8 mouse cellular contexts compared by ENCODE assay signal in the genomic region with DNA sequence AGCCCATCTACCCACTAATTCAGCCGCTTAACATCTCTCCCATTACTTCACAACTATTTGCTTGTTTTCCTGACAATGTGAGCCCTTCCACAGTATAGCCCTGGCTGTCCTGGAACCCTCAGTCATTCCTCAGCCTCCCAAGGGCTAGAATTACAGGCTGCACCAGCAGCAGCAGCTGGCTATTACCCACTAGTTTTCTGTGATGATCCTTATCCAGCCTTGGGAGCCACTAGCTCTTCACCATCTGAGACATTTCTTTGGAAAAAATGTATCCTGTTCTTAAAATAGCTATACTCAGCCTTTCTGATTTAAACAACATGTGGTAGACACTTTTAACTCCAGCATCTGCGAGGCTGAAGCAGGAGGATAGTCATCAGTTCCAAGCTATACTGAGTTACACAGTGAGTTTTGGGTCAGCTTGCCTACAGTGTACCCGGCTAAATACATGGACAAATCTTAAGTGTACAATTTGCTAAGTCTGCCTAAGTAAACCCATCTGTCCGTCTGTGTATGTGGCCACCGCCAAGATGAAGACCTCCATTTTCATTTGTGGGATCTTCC. TPM values are rescaled to one million over a fixed set of nuclear protein-coding genes. Genes with fewer than 3 reads are reported as not detected.
DNase-seq lines count a peak whose midpoint lies in the region; ATAC-seq and TF ChIP-seq lines count a peak whose summit lies in the region.

No protein-coding gene starts in this region.

- no peaks in the 10 kb centered on the region for H3K9me3 ChIP-seq in neural tube, embryonic 11.5 days (ENCODE audit: control insufficient read depth, low read length)
- no peaks in the 10 kb centered on the region for H3K9me3 ChIP-seq in forebrain, embryonic 12.5 days
- H3K9me3 ChIP-seq in limb, embryonic 14.5 days (ENCODE audit: control insufficient read depth, low read length) = no peaks in the 10 kb centered on the region
- H3K9me3 ChIP-seq in stomach, embryonic 15.5 days = no peaks in the 10 kb centered on the region

- peak overlapping the region; percentile 75 for H3K4me3 ChIP-seq in neural tube, embryonic 11.5 days (ENCODE audit: low read depth, low read length)
- H3K4me3 ChIP-seq in forebrain, embryonic 12.5 days (replicated peaks) = no peak overlapping the region; the same call in 1 of the 2 replicates
- H3K4me3 ChIP-seq in limb, embryonic 14.5 days (replicated peaks; ENCODE audit: low read length) = peak overlapping the region; percentile 85
- H3K4me3 ChIP-seq in stomach, embryonic 15.5 days (replicated peaks) = peak overlapping the region; percentile 83

- WGBS in neural tube, embryonic 11.5 days = 59% methylated on average over 5 of the region's 5 CpGs
- WGBS in forebrain, embryonic 12.5 days = 60% methylated on average over 5 of the region's 5 CpGs
- WGBS in limb, embryonic 14.5 days = 52% methylated on average over 5 of the region's 5 CpGs
- 51% methylated on average over 5 of the region's 5 CpGs for WGBS in stomach, embryonic 15.5 days

- no peaks in the 10 kb centered on the region for H3K36me3 ChIP-seq in neural tube, embryonic 11.5 days (ENCODE audit: control insufficient read depth, insufficient read depth, low read length)
- peaks cover 4% of the 10 kb centered on the region; the same call in 1 of the 2 replicates for H3K36me3 ChIP-seq in forebrain, embryonic 12.5 days (replicated peaks)
- peaks cover 9% of the 10 kb centered on the region for H3K36me3 ChIP-seq in limb, embryonic 14.5 days (ENCODE audit: control insufficient read depth, insufficient read depth, low read length)
- no peaks in the 10 kb centered on the region for H3K36me3 ChIP-seq in stomach, embryonic 15.5 days

- no peak for DNase-seq in neural tube, embryonic 11.5 days (ENCODE audit: low spot score)
- no peak for DNase-seq in neural tube, embryonic 10.5 days (ENCODE audit: extremely low spot score, low spot score)
- no peak for DNase-seq in limb, embryonic 14.5 days (ENCODE audit: low spot score)
- no peak for DNase-seq in gastrocnemius, postnatal 10 days
- DNase-seq in adrenal gland, postnatal 4 days (ENCODE audit: low spot score in 2 of 2) = no peak

- no peaks in the 10 kb centered on the region for H3K27me3 ChIP-seq in neural tube, embryonic 11.5 days (ENCODE audit: control insufficient read depth, insufficient read depth, low read length)
- peaks cover 3% of the 10 kb centered on the region; the same call in 1 of the 2 replicates for H3K27me3 ChIP-seq in forebrain, embryonic 12.5 days
- no peaks in the 10 kb centered on the region for H3K27me3 ChIP-seq in limb, embryonic 14.5 days (ENCODE audit: control insufficient read depth, insufficient read depth, low read length)
- H3K27me3 ChIP-seq in stomach, embryonic 15.5 days (replicated peaks) = no peaks in the 10 kb centered on the region

- H3K4me1 ChIP-seq in neural tube, embryonic 11.5 days (ENCODE audit: control insufficient read depth, insufficient read depth, low read length) = peaks cover 11% of the 10 kb centered on the region; the same call in 1 of the 2 replicates
- peaks cover 18% of the 10 kb centered on the region for H3K4me1 ChIP-seq in forebrain, embryonic 12.5 days
- peaks cover 13% of the 10 kb centered on the region for H3K4me1 ChIP-seq in limb, embryonic 14.5 days (ENCODE audit: control insufficient read depth, insufficient read depth, low read length)
- 0 out of 2 replicates have a peak, but pooled peaks cover 4% of the 10 kb centered on the region for H3K4me1 ChIP-seq in stomach, embryonic 15.5 days

- H3K9ac ChIP-seq in neural tube, embryonic 11.5 days (ENCODE audit: low read length) = no peak overlapping the region
- H3K9ac ChIP-seq in forebrain, embryonic 12.5 days = no peak overlapping the region
- no peak overlapping the region for H3K9ac ChIP-seq in limb, embryonic 14.5 days (ENCODE audit: low read depth, low read length, severe bottlenecking)
- H3K9ac ChIP-seq in stomach, embryonic 15.5 days = no peak overlapping the region

- no peak overlapping the region for H3K27ac ChIP-seq in neural tube, embryonic 11.5 days (ENCODE audit: low read depth, low read length)
- H3K27ac ChIP-seq in forebrain, embryonic 12.5 days = no peak overlapping the region
- peak overlapping the region; percentile 10; the same call in 1 of the 2 replicates for H3K27ac ChIP-seq in limb, embryonic 14.5 days (replicated peaks; ENCODE audit: low read depth, low read length)
- peak overlapping the region; percentile 33; the same call in 1 of the 2 replicates for H3K27ac ChIP-seq in stomach, embryonic 15.5 days

- H3K4me2 ChIP-seq in neural tube, embryonic 11.5 days (ENCODE audit: low read depth) = peak overlapping the region; percentile 72
- H3K4me2 ChIP-seq in forebrain, embryonic 12.5 days = peak overlapping the region; percentile 86
- H3K4me2 ChIP-seq in limb, embryonic 14.5 days (replicated peaks; ENCODE audit: low read depth, low read length, severe bottlenecking) = 0 out of 2 replicates have a peak overlapping the region, but pooled peaks have one; percentile 67
- peak overlapping the region; percentile 73 for H3K4me2 ChIP-seq in stomach, embryonic 15.5 days

- no peak for ATAC-seq in neural tube, embryonic 11.5 days (ENCODE audit: insufficient read depth, low FRiP score, low TSS enrichment)
- no peak for ATAC-seq in forebrain, embryonic 12.5 days (ENCODE audit: low FRiP score)
- 0 out of 2 replicates have a peak, but pooled peaks have one; percentile 5 for ATAC-seq in limb, embryonic 14.5 days (ENCODE audit: low FRiP score, low read depth)
- no peak for ATAC-seq in stomach, embryonic 15.5 days (ENCODE audit: insufficient read depth, low FRiP score, low read depth)
- ATAC-seq in granulocyte monocyte progenitor cell, adult 5-6 weeks (replicated peaks; ENCODE audit: poor library complexity, severe bottlenecking) = no peak

- no peak for TF ChIP-seq POLR2A in limb, embryonic 14.5 days (IDR thresholded peaks at IDR 0.05; ENCODE audit: borderline replicate concordance, extremely low read depth, insufficient read depth, insufficient read length)

RNA-seq across cellular contexts. Expression of a gene that starts 0.7 kb away (rescaled TPM):
- polyA plus RNA-seq in neural tube, embryonic 11.5 days (2014; fragmentation: Nextera tagmentation; extraction: Ambion mirVana) = 35.0 and 36.1 TPM in 2 replicates
- 32.6 TPM in 2 replicates for polyA plus RNA-seq in forebrain, embryonic 12.5 days (2016; fragmentation: Nextera tagmentation; extraction: Ambion mirVana)
- 30.8 and 33.3 TPM in 2 replicates for polyA plus RNA-seq in limb, embryonic 14.5 days (2012; rRNA removed)
- 32.6 and 33.1 TPM in 2 replicates for polyA plus RNA-seq in limb, embryonic 14.5 days (2014; fragmentation: Nextera tagmentation; extraction: Ambion mirVana)
- 31.5 and 36.5 TPM in 2 replicates for polyA plus RNA-seq in stomach, embryonic 15.5 days (2015; fragmentation: Nextera tagmentation; extraction: Ambion mirVana)
- 36.3 and 36.4 TPM in 2 replicates for total RNA-seq in granulocyte monocyte progenitor cell, adult 5-6 weeks (2014; fragmentation: Nextera tagmentation)
- 23.1 and 23.7 TPM in 2 replicates for total RNA-seq in granulocyte monocyte progenitor cell, adult 5-6 weeks (2017)
- total RNA-seq in gastrocnemius, postnatal 10 days (2021) = 10 to 100 TPM; 13.7 to 16.5 TPM
- total RNA-seq in adrenal gland, postnatal 4 days (2021) = 10 to 100 TPM; 37.9 to 40.1 TPM

RNA-seq across cellular contexts. Expression of a gene that starts 17.0 kb away (rescaled TPM):
- polyA plus RNA-seq in neural tube, embryonic 11.5 days (2014; fragmentation: Nextera tagmentation; extraction: Ambion mirVana) = not detected in 2 replicates
- polyA plus RNA-seq in forebrain, embryonic 12.5 days (2016; fragmentation: Nextera tagmentation; extraction: Ambion mirVana) = not detected in 2 replicates
- polyA plus RNA-seq in limb, embryonic 14.5 days (2012; rRNA removed) = not detected in 2 replicates
- polyA plus RNA-seq in limb, embryonic 14.5 days (2014; fragmentation: Nextera tagmentation; extraction: Ambion mirVana) = not detected in 2 replicates
- not detected in 2 replicates for polyA plus RNA-seq in stomach, embryonic 15.5 days (2015; fragmentation: Nextera tagmentation; extraction: Ambion mirVana)
- total RNA-seq in granulocyte monocyte progenitor cell, adult 5-6 weeks (2014; fragmentation: Nextera tagmentation) = not detected in 2 replicates
- total RNA-seq in granulocyte monocyte progenitor cell, adult 5-6 weeks (2017) = not detected in 2 replicates
- not detected for total RNA-seq in gastrocnemius, postnatal 10 days (2021)
- total RNA-seq in adrenal gland, postnatal 4 days (2021) = not detected

RNA-seq across cellular contexts. Expression of a gene that starts 42.2 kb away (rescaled TPM):
- 30.2 and 36.8 TPM in 2 replicates for polyA plus RNA-seq in neural tube, embryonic 11.5 days (2014; fragmentation: Nextera tagmentation; extraction: Ambion mirVana)
- polyA plus RNA-seq in forebrain, embryonic 12.5 days (2016; fragmentation: Nextera tagmentation; extraction: Ambion mirVana) = 46.5 and 50.1 TPM in 2 replicates
- 33.9 and 38.0 TPM in 2 replicates for polyA plus RNA-seq in limb, embryonic 14.5 days (2012; rRNA removed)
- polyA plus RNA-seq in limb, embryonic 14.5 days (2014; fragmentation: Nextera tagmentation; extraction: Ambion mirVana) = 29.4 and 33.6 TPM in 2 replicates
- 23.8 and 25.1 TPM in 2 replicates for polyA plus RNA-seq in stomach, embryonic 15.5 days (2015; fragmentation: Nextera tagmentation; extraction: Ambion mirVana)
- 47.6 and 48.6 TPM in 2 replicates for total RNA-seq in granulocyte monocyte progenitor cell, adult 5-6 weeks (2014; fragmentation: Nextera tagmentation)
- 57.7 and 76.1 TPM in 2 replicates for total RNA-seq in granulocyte monocyte progenitor cell, adult 5-6 weeks (2017)
- 10 to 100 TPM; 45.6 to 50.1 TPM for total RNA-seq in gastrocnemius, postnatal 10 days (2021)
- total RNA-seq in adrenal gland, postnatal 4 days (2021) = 10 to 100 TPM; 81.9 to 85.2 TPM

Comparison
In these comparisons a context has a peak if more than half of its experiments do, and no peak if none do; other contexts are left out.
1. H3K27ac ChIP-seq: peak in limb, embryonic 14.5 days (single experiment) and stomach, embryonic 15.5 days (single experiment); none in neural tube, embryonic 11.5 days (single experiment) and forebrain, embryonic 12.5 days (single experiment).
2. Peak in every context shown above with its lines, with median percentiles within 50 percentile points of each other: H3K4me2 ChIP-seq.